Mouse (Mus musculus) hindbrain, embryonic 12.5 days (tissue): ENCODE results near the gene Tagln3. TPM values are rescaled to one million over a fixed set of nuclear protein-coding genes. Genes with fewer than 3 reads are reported as not detected.

Experiments
- ATAC-seq: fragments of 200-750 bp; cut with Nextera tagmentation; 2 replicates; pipeline ENCODE4 v1.8.0; 2017; ENCODE audit warnings: moderate TSS enrichment; ENCODE audit not compliant: low FRiP score
- H3K27ac ChIP-seq: fragments of 300-500 bp; sonication (generic); 2 replicates; pipeline ENCODE4 v1.5.1; 2016; ENCODE audit warnings: mild to moderate bottlenecking
- H3K27me3 ChIP-seq: fragments of 300-500 bp; sonication (generic); 2 replicates; pipeline ENCODE4 v1.6.1; 2016; ENCODE audit warnings: mild to moderate bottlenecking
- H3K36me3 ChIP-seq: fragments of 300-500 bp; sonication (generic); 2 replicates; pipeline ENCODE4 v1.6.1; 2016; ENCODE audit warnings: mild to moderate bottlenecking
- H3K4me1 ChIP-seq: fragments of 300-500 bp; sonication (generic); 2 replicates; pipeline ENCODE4 v1.6.1; 2016
- H3K4me2 ChIP-seq: fragments of 300-500 bp; sonication (generic); replicated peaks from 2 replicates; pipeline ENCODE4 v1.6.1; 2016; ENCODE audit warnings: mild to moderate bottlenecking
- H3K4me3 ChIP-seq: fragments of 300-500 bp; sonication (generic); 2 replicates; pipeline ENCODE4 v1.5.1; 2016; ENCODE audit warnings: mild to moderate bottlenecking
- H3K9ac ChIP-seq: fragments of 300-500 bp; sonication (generic); 2 replicates; pipeline ENCODE4 v1.6.1; 2016; ENCODE audit warnings: mild to moderate bottlenecking, moderate library complexity
- H3K9me3 ChIP-seq: fragments of 300-500 bp; sonication (generic); replicated peaks from 2 replicates; pipeline ENCODE4 v1.6.1; 2016; ENCODE audit warnings: mild to moderate bottlenecking
- WGBS: fragments of 180-500 bp; shearing (Covaris S2); methylation state at CpG from one replicate; pipeline ENCODE4 v1.1.7; 2016; 5-methylcytosine and 5-hydroxymethylcytosine counted together
- polyA plus RNA-seq: library from polyadenylated mRNA; unstranded; fragments of >200 nt; fragmentation: Nextera tagmentation; extraction: Ambion mirVana; gene quantifications from 2 replicates; pipeline ENCODE4 v1.2.1, GENCODE M21; 2016

Gene Tagln3
- polyA plus RNA-seq, 1 experiment from 2014 or later = 410 TPM

- no peak overlapping the region for H3K9ac ChIP-seq
- peaks cover 66% of the 10 kb centered on the region for H3K36me3 ChIP-seq
- no peak overlapping the region; the same call in 1 of the 2 replicates for H3K27ac ChIP-seq
- no peaks in the 10 kb centered on the region for H3K9me3 ChIP-seq
- H3K4me2 ChIP-seq = no peak overlapping the region
- peaks cover 5% of the 10 kb centered on the region; the same call in 1 of the 2 replicates for H3K4me1 ChIP-seq
- H3K4me3 ChIP-seq = no peak overlapping the region
- 74% methylated on average over 1 of the region's 1 CpGs for WGBS
- H3K27me3 ChIP-seq = no peaks in the 10 kb centered on the region
- no peak for ATAC-seq
Measured at GRCm38 (mm10) chr16:45713878-45714277, 10.5 kb downstream of the Tagln3 start.

- Histone ChIP-seq H3K4me1 (peaks cover 5% of the 10 kb centered on the region; the same call in 1 of the 2 replicates), H3K4me3 (no peak overlapping the region), H3K9me3 (no peaks in the 10 kb centered on the region), H3K9ac (no peak overlapping the region), H3K27ac (no peak overlapping the region), H3K36me3 (peaks cover 60% of the 10 kb centered on the region), H3K4me2 (no peak overlapping the region), H3K27me3 (no peaks in the 10 kb centered on the region)
- ATAC-seq = 0 out of 2 replicates have a peak, but pooled peaks have one; percentile 24
- WGBS = 69% methylated on average over 5 of the region's 5 CpGs
Measured at GRCm38 (mm10) chr16:45713261-45713660, 11.1 kb downstream of the Tagln3 start.

GRCm38 (mm10) chr16:45711263-45711662 is 13.1 kb downstream of the Tagln3 start:
- H3K4me2 ChIP-seq = no peak overlapping the region
- no peaks in the 10 kb centered on the region for H3K27me3 ChIP-seq
- H3K36me3 ChIP-seq = peaks cover 43% of the 10 kb centered on the region
- no peak overlapping the region for H3K9ac ChIP-seq
- H3K4me3 ChIP-seq = no peak overlapping the region
- WGBS = 71% methylated on average over 7 of the region's 7 CpGs
- no peaks in the 10 kb centered on the region for H3K9me3 ChIP-seq
- H3K4me1 ChIP-seq = peaks cover 5% of the 10 kb centered on the region; the same call in 1 of the 2 replicates
- no peak overlapping the region for H3K27ac ChIP-seq
- peak; percentile 23; the same call in 1 of the 2 replicates for ATAC-seq

GRCm38 (mm10) chr16:45699301-45699700 is 25.1 kb downstream of the Tagln3 start:
- no peak overlapping the region for H3K4me2 ChIP-seq
- H3K36me3 ChIP-seq = no peaks in the 10 kb centered on the region
- no peaks in the 10 kb centered on the region for H3K4me1 ChIP-seq
- H3K4me3 ChIP-seq = no peak overlapping the region
- no peaks in the 10 kb centered on the region for H3K9me3 ChIP-seq
- H3K9ac ChIP-seq = no peak overlapping the region
- no peak overlapping the region for H3K27ac ChIP-seq
- WGBS = 84% methylated on average over 5 of the region's 5 CpGs
- no peak for ATAC-seq
- H3K27me3 ChIP-seq = no peaks in the 10 kb centered on the region

- Histone ChIP-seq H3K4me1 (no peaks in the 10 kb centered on the region), H3K4me2 (no peak overlapping the region), H3K36me3 (no peaks in the 10 kb centered on the region), H3K4me3 (no peak overlapping the region), H3K9ac (no peak overlapping the region), H3K27me3 (no peaks in the 10 kb centered on the region), H3K27ac (no peak overlapping the region), H3K9me3 (no peaks in the 10 kb centered on the region)
- no peak for ATAC-seq
- 65% methylated on average over 6 of the region's 6 CpGs for WGBS
Measured at GRCm38 (mm10) chr16:45697996-45698395, 26.4 kb downstream of the Tagln3 start.

- H3K27me3 ChIP-seq = no peaks in the 10 kb centered on the region
- 71% methylated on average over 9 of the region's 9 CpGs for WGBS
- no peak for ATAC-seq
- H3K9me3 ChIP-seq = no peaks in the 10 kb centered on the region
- no peak overlapping the region for H3K4me2 ChIP-seq
- H3K27ac ChIP-seq = no peak overlapping the region
- no peaks in the 10 kb centered on the region for H3K36me3 ChIP-seq
- H3K9ac ChIP-seq = no peak overlapping the region
- no peak overlapping the region for H3K4me3 ChIP-seq
- H3K4me1 ChIP-seq = peaks cover under 1% of the 10 kb centered on the region; the same call in 1 of the 2 replicates
Measured at GRCm38 (mm10) chr16:45695445-45696160, 28.8 kb downstream of the Tagln3 start.

- Histone ChIP-seq H3K9ac (no peak within 1 kb of the TSS), H3K27ac (no peak within 1 kb of the TSS), H3K4me2 (no peak within 1 kb of the TSS), H3K4me3 (no peak within 1 kb of the TSS), H3K36me3 (no peaks in the 10 kb centered on the region), H3K27me3 (no peaks in the 10 kb centered on the region), H3K4me1 (peaks cover 8% of the 10 kb centered on the region), H3K9me3 (no peaks in the 10 kb centered on the region)
- WGBS = 76% methylated on average over 10 of the region's 10 CpGs
- ATAC-seq = no peak
Measured at GRCm38 (mm10) chr16:45693558-45693957, 30.9 kb downstream of the Tagln3 start, which contains the start of gene Tmprss7. Tmprss7 (minus strand) TSS chr16:45693658.

- no peaks in the 10 kb centered on the region for H3K27me3 ChIP-seq
- 59% methylated on average over 3 of the region's 3 CpGs for WGBS
Measured at GRCm38 (mm10) chr16:45692851-45693250, 31.6 kb downstream of the Tagln3 start.

GRCm38 (mm10) chr16:45690178-45690577 is 34.2 kb downstream of the Tagln3 start:
- peaks cover 8% of the 10 kb centered on the region for H3K4me1 ChIP-seq
- WGBS = 13% methylated on average over 4 of the region's 4 CpGs

More at GRCm38 (mm10) chr16:45692851-45693250, 31.6 kb downstream of the Tagln3 start:
- Histone ChIP-seq H3K27ac (no peak overlapping the region), H3K4me1 (peaks cover 8% of the 10 kb centered on the region), H3K4me3 (no peak overlapping the region), H3K9ac (no peak overlapping the region), H3K9me3 (no peaks in the 10 kb centered on the region), H3K36me3 (no peaks in the 10 kb centered on the region), H3K4me2 (no peak overlapping the region)
- ATAC-seq = no peak

GRCm38 (mm10) chr16:45686833-45687232 is 37.6 kb downstream of the Tagln3 start:
- no peak overlapping the region for H3K9ac ChIP-seq
- H3K4me1 ChIP-seq = peaks cover 8% of the 10 kb centered on the region
- H3K27me3 ChIP-seq = no peaks in the 10 kb centered on the region
- no peak overlapping the region for H3K4me2 ChIP-seq
- no peaks in the 10 kb centered on the region for H3K9me3 ChIP-seq
- H3K27ac ChIP-seq = no peak overlapping the region
- H3K36me3 ChIP-seq = no peaks in the 10 kb centered on the region
- no peak overlapping the region for H3K4me3 ChIP-seq
- no peak for ATAC-seq
- 88% methylated on average over 3 of the region's 3 CpGs for WGBS

More at GRCm38 (mm10) chr16:45690178-45690577, 34.2 kb downstream of the Tagln3 start:
- H3K36me3 ChIP-seq = no peaks in the 10 kb centered on the region
- H3K27me3 ChIP-seq = no peaks in the 10 kb centered on the region
- no peak overlapping the region for H3K9ac ChIP-seq
- H3K27ac ChIP-seq = no peak overlapping the region
- no peak overlapping the region for H3K4me3 ChIP-seq
- peak; percentile 62 for ATAC-seq
- no peak overlapping the region for H3K4me2 ChIP-seq
- H3K9me3 ChIP-seq = no peaks in the 10 kb centered on the region

GRCm38 (mm10) chr16:45685295-45685694 is 39.1 kb downstream of the Tagln3 start:
- no peak overlapping the region for H3K4me3 ChIP-seq
- no peak for ATAC-seq
- H3K9ac ChIP-seq = no peak overlapping the region
- WGBS = 67% methylated on average over 3 of the region's 3 CpGs
- H3K27me3 ChIP-seq = no peaks in the 10 kb centered on the region
- H3K9me3 ChIP-seq = no peaks in the 10 kb centered on the region
- H3K4me1 ChIP-seq = peaks cover 4% of the 10 kb centered on the region
- no peak overlapping the region for H3K27ac ChIP-seq
- no peak overlapping the region for H3K4me2 ChIP-seq
- H3K36me3 ChIP-seq = no peaks in the 10 kb centered on the region

- peak; percentile 30; the same call in 1 of the 2 replicates for ATAC-seq
- H3K4me2 ChIP-seq = no peak overlapping the region
- 14% methylated on average over 8 of the region's 8 CpGs for WGBS
- no peak overlapping the region for H3K9ac ChIP-seq
- no peaks in the 10 kb centered on the region for H3K27me3 ChIP-seq
- no peaks in the 10 kb centered on the region for H3K36me3 ChIP-seq
- H3K27ac ChIP-seq = no peak overlapping the region
- H3K4me3 ChIP-seq = no peak overlapping the region
- H3K9me3 ChIP-seq = no peaks in the 10 kb centered on the region
- H3K4me1 ChIP-seq = no peaks in the 10 kb centered on the region; the same call in 1 of the 2 replicates
Measured at GRCm38 (mm10) chr16:45684815-45685214, 39.6 kb downstream of the Tagln3 start.

GRCm38 (mm10) chr16:45676462-45676861 is 47.9 kb downstream of the Tagln3 start:
- no peaks in the 10 kb centered on the region for H3K9me3 ChIP-seq
- H3K27ac ChIP-seq = no peak overlapping the region
- ATAC-seq = no peak
- no peak overlapping the region for H3K9ac ChIP-seq
- H3K27me3 ChIP-seq = no peaks in the 10 kb centered on the region
- H3K4me1 ChIP-seq = no peaks in the 10 kb centered on the region
- no peak overlapping the region for H3K4me3 ChIP-seq
- no peaks in the 10 kb centered on the region for H3K36me3 ChIP-seq
- WGBS = 56% methylated on average over 1 of the region's 1 CpGs
- H3K4me2 ChIP-seq = no peak overlapping the region
